Mouse (Mus musculus): ENCODE measurements around the gene St13. TPM values are rescaled to one million over a fixed set of nuclear protein-coding genes. Genes with fewer than 3 reads are reported as not detected.
A peak's percentile ranks its signal among the peaks of the same experiment; 100 is the strongest.

The St13 gene
- total RNA-seq, 4 experiments from 2014 or later = 153 to 174 (median 172) TPM

- DNase-seq (ENCODE audit: low spot score in 2 of 2) = no peak
Measured at GRCm38 (mm10) chr15:81366241-81366640, 33.6 kb downstream of the St13 start.

GRCm38 (mm10) chr15:81365246-81365645, 34.6 kb downstream of the St13 start:
- no peak for DNase-seq (ENCODE audit: low spot score in 2 of 2)

- DNase-seq (ENCODE audit: low spot score in 2 of 2) = no peak
Measured at GRCm38 (mm10) chr15:81364271-81364670, 35.6 kb downstream of the St13 start.

- DNase-seq (ENCODE audit: low spot score in 2 of 2) = no peak
Measured at GRCm38 (mm10) chr15:81362501-81362900, 37.4 kb downstream of the St13 start.

- DNase-seq (ENCODE audit: low spot score in 2 of 2) = no peak
Measured at GRCm38 (mm10) chr15:81361417-81362015, 38.4 kb downstream of the St13 start.

- no peak for DNase-seq (ENCODE audit: low spot score in 2 of 2)
Measured at GRCm38 (mm10) chr15:81361022-81361404, 38.9 kb downstream of the St13 start.

GRCm38 (mm10) chr15:81360345-81361021, 39.4 kb downstream of the St13 start, which contains the start of gene Slc25a17:
Gene Slc25a17 (minus strand): TSS chr15:81360812.
- DNase-seq (ENCODE audit: low spot score in 2 of 2) = peak; percentile 72 to 89

GRCm38 (mm10) chr15:81359421-81359820, 40.5 kb downstream of the St13 start:
- no peak for DNase-seq (ENCODE audit: low spot score in 2 of 2)

- no peak for DNase-seq (ENCODE audit: low spot score in 2 of 2)
Measured at GRCm38 (mm10) chr15:81358943-81359342, 40.9 kb downstream of the St13 start.

- no peak for DNase-seq (ENCODE audit: low spot score in 2 of 2)
Measured at GRCm38 (mm10) chr15:81356946-81357345, 42.9 kb downstream of the St13 start.

GRCm38 (mm10) chr15:81355146-81355761, 44.6 kb downstream of the St13 start:
- DNase-seq (ENCODE audit: low spot score in 2 of 2) = no peak

- no peak for DNase-seq (ENCODE audit: low spot score in 2 of 2)
Measured at GRCm38 (mm10) chr15:81352638-81353037, 47.2 kb downstream of the St13 start.

- DNase-seq (ENCODE audit: low spot score in 2 of 2) = no peak
Measured at GRCm38 (mm10) chr15:81350401-81350800, 49.5 kb downstream of the St13 start.

GRCm38 (mm10) chr15:81348366-81348765, 51.5 kb downstream of the St13 start:
- no peak for DNase-seq (ENCODE audit: low spot score in 2 of 2)

- peak in 1 of 2 experiments; percentile 30 for DNase-seq (ENCODE audit: low spot score in 2 of 2)
Measured at GRCm38 (mm10) chr15:81347466-81347865, 52.4 kb downstream of the St13 start.

GRCm38 (mm10) chr15:81341426-81341825, 58.5 kb downstream of the St13 start:
- DNase-seq (ENCODE audit: low spot score in 2 of 2) = peak in 1 of 2 experiments; percentile 48

GRCm38 (mm10) chr15:81339158-81339557, 60.7 kb downstream of the St13 start:
- no peak for DNase-seq (ENCODE audit: low spot score in 2 of 2)

GRCm38 (mm10) chr15:81336466-81336865, 63.4 kb downstream of the St13 start:
- DNase-seq (ENCODE audit: low spot score in 2 of 2) = no peak

GRCm38 (mm10) chr15:81332517-81332916, 67.4 kb downstream of the St13 start:
- no peak for DNase-seq (ENCODE audit: low spot score in 2 of 2)

GRCm38 (mm10) chr15:81330816-81331433, 69.0 kb downstream of the St13 start:
- DNase-seq (ENCODE audit: low spot score in 2 of 2) = no peak

- no peak for DNase-seq (ENCODE audit: low spot score in 2 of 2)
Measured at GRCm38 (mm10) chr15:81329721-81330369, 70.0 kb downstream of the St13 start.

GRCm38 (mm10) chr15:81327501-81327900, 72.4 kb downstream of the St13 start:
- no peak for DNase-seq (ENCODE audit: low spot score in 2 of 2)

Measured in left cerebral cortex, adult 8-10 months (tissue).